Mouse (Mus musculus): ENCODE results near the gene Cd1d1. TPM values are rescaled to one million over a fixed set of nuclear protein-coding genes. Genes with fewer than 3 reads are reported as not detected.

Gene Cd1d1
- polyA plus RNA-seq, 1 experiment from 2014 or later: 43.8 TPM

DNA sequence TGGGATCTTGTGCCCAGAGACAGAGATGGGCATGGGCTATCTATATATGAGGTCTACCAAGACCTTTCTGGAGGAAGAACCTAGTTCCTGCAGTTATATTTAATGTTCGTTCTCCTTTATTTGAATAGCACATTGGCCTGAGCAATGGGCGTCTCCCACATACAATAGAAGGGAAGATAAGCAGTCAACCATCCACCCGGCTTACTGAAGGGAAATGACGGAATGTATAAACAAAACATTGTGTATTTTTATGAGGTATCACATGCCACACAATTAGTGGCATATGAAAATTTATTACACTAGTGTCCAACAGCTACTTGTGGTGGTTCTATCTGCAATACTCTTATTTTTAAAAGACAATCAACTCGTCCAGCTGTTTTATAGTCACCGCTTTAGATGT, 15.9 kb downstream of the Cd1d1 start:
- DNase-seq (ENCODE audit: low spot score): no peak
- Histone ChIP-seq H3K9ac (no peak overlapping the region), H3K27me3 (ENCODE audit: control insufficient read depth, insufficient read depth, low read length) (no peaks in the 10 kb centered on the region), H3K36me3 (replicated peaks; ENCODE audit: control insufficient read depth, insufficient read depth) (no peaks in the 10 kb centered on the region), H3K9me3 (ENCODE audit: control insufficient read depth, low read length) (no peaks in the 10 kb centered on the region), H3K4me3 (replicated peaks; ENCODE audit: low read length) (no peak overlapping the region), H3K4me1 (replicated peaks; ENCODE audit: control insufficient read depth, insufficient read depth, low read length) (no peaks in the 10 kb centered on the region), H3K4me2 (replicated peaks) (no peak overlapping the region), H3K27ac (no peak overlapping the region)
- no peak for ATAC-seq (ENCODE audit: low FRiP score)
- 91% methylated on average over 6 of the region's 6 CpGs for WGBS

DNA sequence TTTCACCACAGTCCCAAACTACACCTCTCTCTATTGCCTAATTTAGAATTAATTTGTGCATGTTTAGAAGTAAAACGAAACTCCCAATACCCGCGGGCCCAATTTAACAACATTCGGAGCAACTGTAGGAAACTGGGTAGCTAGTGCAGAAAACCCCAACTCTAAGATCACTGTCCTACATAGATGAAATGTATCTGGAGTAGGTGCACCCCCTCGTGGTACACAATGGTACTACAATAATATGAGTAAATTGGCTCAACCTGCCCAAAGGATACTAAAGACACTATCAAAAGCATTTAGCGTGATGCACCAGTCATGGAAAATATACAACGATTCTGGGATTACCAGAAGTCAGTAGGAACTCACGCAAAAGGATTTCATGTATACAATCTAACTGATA, 22.7 kb downstream of the Cd1d1 start:
- no peaks in the 10 kb centered on the region for H3K36me3 ChIP-seq (replicated peaks; ENCODE audit: control insufficient read depth, insufficient read depth)
- no peak overlapping the region for H3K4me2 ChIP-seq (replicated peaks)
- H3K9ac ChIP-seq: no peak overlapping the region
- no peaks in the 10 kb centered on the region for H3K4me1 ChIP-seq (replicated peaks; ENCODE audit: control insufficient read depth, insufficient read depth, low read length)
- no peak overlapping the region for H3K4me3 ChIP-seq (replicated peaks; ENCODE audit: low read length)
- 16% methylated on average over 8 of the region's 8 CpGs for WGBS
- no peaks in the 10 kb centered on the region for H3K9me3 ChIP-seq (ENCODE audit: control insufficient read depth, low read length)
- DNase-seq (ENCODE audit: low spot score) (peak; percentile 94), ATAC-seq (ENCODE audit: low FRiP score) (0 out of 2 replicates have a peak, but pooled peaks have one; percentile 31)
- H3K27ac ChIP-seq: no peak overlapping the region
- H3K27me3 ChIP-seq (ENCODE audit: control insufficient read depth, insufficient read depth, low read length): no peaks in the 10 kb centered on the region

DNA sequence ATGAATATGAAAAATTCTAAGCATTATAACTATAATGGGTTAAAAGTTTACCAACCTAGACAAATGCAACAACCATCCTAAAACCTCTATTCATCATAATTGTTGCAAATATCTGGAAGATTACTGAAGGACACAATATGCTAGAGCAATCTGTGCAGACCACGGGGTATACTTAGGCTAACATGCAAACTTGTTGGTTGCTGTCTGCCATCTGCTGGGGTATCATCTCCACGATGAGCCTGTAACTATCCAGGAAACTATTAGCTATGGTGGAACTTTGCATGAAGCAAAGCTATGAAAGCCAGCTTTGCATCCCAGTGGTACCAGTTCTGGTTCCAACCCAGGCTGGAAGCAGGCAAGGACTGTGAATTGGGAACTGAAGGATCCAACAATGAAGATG, 24.1 kb downstream of the Cd1d1 start:
- H3K4me2 ChIP-seq (replicated peaks): no peak overlapping the region
- H3K4me1 ChIP-seq (replicated peaks; ENCODE audit: control insufficient read depth, insufficient read depth, low read length): no peaks in the 10 kb centered on the region
- no peak overlapping the region for H3K27ac ChIP-seq
- H3K9ac ChIP-seq: no peak overlapping the region
- H3K36me3 ChIP-seq (replicated peaks; ENCODE audit: control insufficient read depth, insufficient read depth): no peaks in the 10 kb centered on the region
- H3K9me3 ChIP-seq (ENCODE audit: control insufficient read depth, low read length): no peaks in the 10 kb centered on the region
- no peak overlapping the region for H3K4me3 ChIP-seq (replicated peaks; ENCODE audit: low read length)
- WGBS: 73% methylated on average over 2 of the region's 2 CpGs
- DNase-seq (ENCODE audit: low spot score) (no peak), ATAC-seq (ENCODE audit: low FRiP score) (no peak)
- H3K27me3 ChIP-seq (ENCODE audit: control insufficient read depth, insufficient read depth, low read length): no peaks in the 10 kb centered on the region

DNA sequence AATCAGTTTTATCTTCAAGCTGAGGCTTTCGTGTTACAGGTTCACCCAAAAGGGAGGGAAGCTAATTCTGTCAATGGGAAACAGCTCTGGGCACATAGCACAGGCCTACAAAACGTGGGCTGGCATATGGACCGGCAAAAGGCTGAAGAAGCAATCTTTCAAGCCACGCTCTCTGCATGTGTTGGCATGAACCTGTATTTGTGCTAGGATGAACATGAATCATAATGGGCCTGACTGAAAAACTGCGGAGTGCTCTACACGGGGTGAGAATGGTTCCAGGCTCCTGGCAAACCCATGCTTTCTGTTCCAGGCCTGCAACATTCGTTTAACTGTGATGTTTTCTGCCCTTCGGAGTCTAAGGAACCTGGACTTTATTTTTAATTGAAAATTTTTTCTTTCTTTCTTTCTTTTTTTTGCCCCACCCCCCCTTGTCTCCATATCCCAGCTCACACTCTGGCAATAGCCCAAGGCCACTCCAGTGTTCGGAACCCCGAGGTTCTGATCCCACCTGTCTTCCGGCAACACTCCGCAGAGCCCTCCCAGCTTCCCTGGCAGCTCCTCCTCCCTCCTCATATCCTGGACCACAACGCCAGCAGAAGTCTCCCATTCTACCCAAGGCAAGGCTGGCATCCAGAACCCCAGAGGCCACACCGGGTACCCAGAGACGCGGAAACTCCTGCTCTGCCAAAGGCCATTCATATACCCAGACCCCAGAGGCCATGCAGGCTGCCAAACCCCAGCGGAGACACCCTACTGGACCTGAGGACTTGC, 36.4 kb downstream of the Cd1d1 start:
- ATAC-seq (ENCODE audit: low FRiP score): no peak
- Histone ChIP-seq H3K36me3 (replicated peaks; ENCODE audit: control insufficient read depth, insufficient read depth) (no peaks in the 10 kb centered on the region), H3K27ac (no peak overlapping the region), H3K9ac (no peak overlapping the region), H3K4me2 (replicated peaks) (no peak overlapping the region), H3K27me3 (ENCODE audit: control insufficient read depth, insufficient read depth, low read length) (no peaks in the 10 kb centered on the region), H3K4me3 (replicated peaks; ENCODE audit: low read length) (no peak overlapping the region), H3K9me3 (ENCODE audit: control insufficient read depth, low read length) (no peaks in the 10 kb centered on the region), H3K4me1 (replicated peaks; ENCODE audit: control insufficient read depth, insufficient read depth, low read length) (no peaks in the 10 kb centered on the region)
- 84% methylated on average over 17 of the region's 17 CpGs for WGBS
- DNase-seq (ENCODE audit: low spot score): no peak

- no peaks in the 10 kb centered on the region for H3K4me1 ChIP-seq (replicated peaks; ENCODE audit: control insufficient read depth, insufficient read depth, low read length)
- no peak for ATAC-seq (ENCODE audit: low FRiP score)
- no peak overlapping the region for H3K9ac ChIP-seq
- no peak overlapping the region for H3K4me2 ChIP-seq (replicated peaks)
- no peak for DNase-seq (ENCODE audit: low spot score)
- WGBS: 98% methylated on average over 2 of the region's 2 CpGs
- no peaks in the 10 kb centered on the region for H3K36me3 ChIP-seq (replicated peaks; ENCODE audit: control insufficient read depth, insufficient read depth)
- H3K27me3 ChIP-seq (ENCODE audit: control insufficient read depth, insufficient read depth, low read length): no peaks in the 10 kb centered on the region
- no peaks in the 10 kb centered on the region for H3K9me3 ChIP-seq (ENCODE audit: control insufficient read depth, low read length)
- H3K4me3 ChIP-seq (replicated peaks; ENCODE audit: low read length): no peak overlapping the region
- no peak overlapping the region for H3K27ac ChIP-seq
Observed at GRCm38 (mm10) chr3:86961395-86961669, 37.9 kb downstream of the Cd1d1 start.

DNA sequence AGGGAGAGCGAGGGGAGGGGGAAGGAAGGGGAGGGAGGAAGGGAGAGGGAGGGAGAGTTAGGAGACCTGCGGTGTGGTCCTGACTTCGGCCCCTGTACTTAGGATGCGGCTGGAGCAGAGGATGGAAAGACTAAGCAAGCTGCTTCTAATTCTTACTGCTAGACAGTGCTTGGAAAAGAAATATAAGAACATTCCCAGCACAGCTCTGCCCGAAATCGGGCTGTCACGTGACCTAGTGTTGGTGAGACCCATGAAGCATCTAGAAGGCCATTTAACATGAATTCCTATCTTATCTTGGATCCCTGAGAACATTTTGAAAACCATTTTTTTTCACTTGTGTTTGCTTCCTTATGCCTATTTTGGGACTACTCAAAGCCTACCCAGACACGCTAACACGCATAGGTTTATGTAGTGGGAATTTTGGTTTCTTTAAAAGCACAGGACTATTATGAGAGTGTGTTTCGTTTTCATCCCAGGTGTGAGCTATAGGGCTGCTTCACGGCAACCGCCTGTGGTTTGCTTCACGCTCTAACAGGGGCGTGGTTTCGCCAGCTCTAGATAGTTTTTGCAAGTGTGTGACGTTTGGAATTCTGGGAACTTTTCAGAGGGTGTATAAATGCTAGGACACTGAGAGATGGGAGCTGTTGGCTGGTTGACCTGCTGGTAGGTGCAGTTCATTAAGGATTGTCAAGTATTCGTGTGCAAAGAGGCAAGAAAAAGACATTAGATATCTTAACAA, 38.4 kb downstream of the Cd1d1 start:
- Histone ChIP-seq H3K4me3 (replicated peaks; ENCODE audit: low read length) (no peak overlapping the region), H3K4me1 (replicated peaks; ENCODE audit: control insufficient read depth, insufficient read depth, low read length) (no peaks in the 10 kb centered on the region), H3K27me3 (ENCODE audit: control insufficient read depth, insufficient read depth, low read length) (no peaks in the 10 kb centered on the region), H3K9ac (no peak overlapping the region), H3K36me3 (replicated peaks; ENCODE audit: control insufficient read depth, insufficient read depth) (no peaks in the 10 kb centered on the region), H3K27ac (no peak overlapping the region), H3K9me3 (ENCODE audit: control insufficient read depth, low read length) (no peaks in the 10 kb centered on the region), H3K4me2 (replicated peaks) (no peak overlapping the region)
- WGBS: 90% methylated on average over 17 of the region's 17 CpGs
- ATAC-seq (ENCODE audit: low FRiP score) (no peak), DNase-seq (ENCODE audit: low spot score) (no peak)

- Histone ChIP-seq H3K36me3 (replicated peaks; ENCODE audit: control insufficient read depth, insufficient read depth) (no peaks in the 10 kb centered on the region), H3K27me3 (ENCODE audit: control insufficient read depth, insufficient read depth, low read length) (no peaks in the 10 kb centered on the region), H3K4me1 (replicated peaks; ENCODE audit: control insufficient read depth, insufficient read depth, low read length) (no peaks in the 10 kb centered on the region), H3K4me2 (replicated peaks) (no peak overlapping the region), H3K9ac (no peak overlapping the region), H3K4me3 (replicated peaks; ENCODE audit: low read length) (no peak overlapping the region), H3K27ac (no peak overlapping the region), H3K9me3 (ENCODE audit: control insufficient read depth, low read length) (no peaks in the 10 kb centered on the region)
- ATAC-seq (ENCODE audit: low FRiP score) (no peak), DNase-seq (ENCODE audit: low spot score) (no peak)
- WGBS: 91% methylated on average over 7 of the region's 7 CpGs
Observed at GRCm38 (mm10) chr3:86959088-86959487, 40.2 kb downstream of the Cd1d1 start.

DNA sequence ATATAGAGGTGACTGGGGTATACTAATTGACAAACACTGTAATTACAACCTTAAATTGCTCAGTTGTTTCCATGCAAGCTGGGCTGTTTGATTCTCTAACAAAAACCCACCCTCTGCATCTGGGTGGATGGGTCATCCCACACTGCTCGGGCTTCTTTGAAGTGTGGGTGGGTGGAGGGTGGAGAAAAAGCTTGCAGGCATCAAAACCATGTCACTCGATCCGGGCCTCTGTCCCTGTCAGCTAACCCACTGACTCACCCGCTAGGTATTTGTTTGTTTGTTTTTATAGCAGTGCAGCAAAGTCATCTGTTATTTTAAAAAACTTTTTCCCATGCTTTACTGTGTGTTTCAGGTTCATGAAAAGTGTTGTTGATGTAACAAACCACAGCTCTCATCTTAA, 43.9 kb downstream of the Cd1d1 start:
- no peak overlapping the region for H3K9ac ChIP-seq
- no peaks in the 10 kb centered on the region for H3K36me3 ChIP-seq (replicated peaks; ENCODE audit: control insufficient read depth, insufficient read depth)
- no peak overlapping the region for H3K4me2 ChIP-seq (replicated peaks)
- DNase-seq (ENCODE audit: low spot score) (no peak), ATAC-seq (ENCODE audit: low FRiP score) (no peak)
- H3K4me1 ChIP-seq (replicated peaks; ENCODE audit: control insufficient read depth, insufficient read depth, low read length): no peaks in the 10 kb centered on the region
- 54% methylated on average over 4 of the region's 4 CpGs for WGBS
- H3K27me3 ChIP-seq (ENCODE audit: control insufficient read depth, insufficient read depth, low read length): no peaks in the 10 kb centered on the region
- H3K9me3 ChIP-seq (ENCODE audit: control insufficient read depth, low read length): no peaks in the 10 kb centered on the region
- no peak overlapping the region for H3K27ac ChIP-seq
- no peak overlapping the region for H3K4me3 ChIP-seq (replicated peaks; ENCODE audit: low read length)

- no peak overlapping the region for H3K9ac ChIP-seq
- no peak for DNase-seq (ENCODE audit: low spot score)
- no peaks in the 10 kb centered on the region for H3K36me3 ChIP-seq (replicated peaks; ENCODE audit: control insufficient read depth, insufficient read depth)
- no peaks in the 10 kb centered on the region for H3K27me3 ChIP-seq (ENCODE audit: control insufficient read depth, insufficient read depth, low read length)
- H3K27ac ChIP-seq: no peak overlapping the region
- no peaks in the 10 kb centered on the region for H3K4me1 ChIP-seq (replicated peaks; ENCODE audit: control insufficient read depth, insufficient read depth, low read length)
- no peaks in the 10 kb centered on the region for H3K9me3 ChIP-seq (ENCODE audit: control insufficient read depth, low read length)
- 81% methylated on average over 1 of the region's 1 CpGs for WGBS
- no peak for ATAC-seq (ENCODE audit: low FRiP score)
- H3K4me2 ChIP-seq (replicated peaks): no peak overlapping the region
- H3K4me3 ChIP-seq (replicated peaks; ENCODE audit: low read length): no peak overlapping the region
Observed at GRCm38 (mm10) chr3:86954521-86954920, 44.7 kb downstream of the Cd1d1 start.

Data from hindbrain, embryonic 14.5 days (tissue).